Mouse (Mus musculus) liver, adult (tissue): ENCODE data around the gene Tnfsf12.

Experiments used
- GATA4 ChIP-seq: IDR thresholded peaks from 2 replicates; pipeline ENCODE4 v1.6.1; 2014; ENCODE audit warnings: mild to moderate bottlenecking, low read length; ENCODE audit not compliant: insufficient replicate concordance

The Tnfsf12 gene

GRCm38 (mm10) chr11:69695361-69696181 lies at the start of gene Tnfsf12, which contains the start of gene Tnfsfm13:
Tnfsf12 (minus strand) TSS chr11:69695849.
Tnfsfm13 (minus strand) TSS chr11:69696098.
- peak; percentile 50; the same call in 1 of the 2 replicates for TF ChIP-seq GATA4

GRCm38 (mm10) chr11:69729063-69729462 lies 33.4 kb upstream of the Tnfsf12 start:
- no peak for TF ChIP-seq GATA4

GRCm38 (mm10) chr11:69725951-69726350 lies 30.3 kb upstream of the Tnfsf12 start:
- no peak for TF ChIP-seq GATA4

GRCm38 (mm10) chr11:69723074-69723473 lies 27.4 kb upstream of the Tnfsf12 start:
- TF ChIP-seq GATA4, result no peak

- no peak for TF ChIP-seq GATA4
These were observed 25.2 kb upstream of the Tnfsf12 start for GRCm38 (mm10) chr11:69720852-69721251.

- no peak for TF ChIP-seq GATA4
These were observed 23.8 kb upstream of the Tnfsf12 start for GRCm38 (mm10) chr11:69719423-69719822.

GRCm38 (mm10) chr11:69718661-69719060 lies 23.0 kb upstream of the Tnfsf12 start:
- no peak for TF ChIP-seq GATA4

- no peak for TF ChIP-seq GATA4
These were observed 21.3 kb upstream of the Tnfsf12 start for GRCm38 (mm10) chr11:69716953-69717352.

GRCm38 (mm10) chr11:69715929-69716328 lies 20.3 kb upstream of the Tnfsf12 start:
- TF ChIP-seq GATA4, result peak; percentile 99

- TF ChIP-seq GATA4, result no peak
These were observed 19.8 kb upstream of the Tnfsf12 start for GRCm38 (mm10) chr11:69715482-69715881.

- no peak for TF ChIP-seq GATA4
These were observed 19.1 kb upstream of the Tnfsf12 start for GRCm38 (mm10) chr11:69714636-69715329.

GRCm38 (mm10) chr11:69712954-69713672 lies 17.5 kb upstream of the Tnfsf12 start:
- no peak for TF ChIP-seq GATA4

GRCm38 (mm10) chr11:69711082-69711481 lies 15.4 kb upstream of the Tnfsf12 start:
- no peak for TF ChIP-seq GATA4

- no peak for TF ChIP-seq GATA4
These were observed 14.8 kb upstream of the Tnfsf12 start for GRCm38 (mm10) chr11:69710470-69710869.
